Mouse (Mus musculus): ENCODE results near the gene Gsc2. TPM values are rescaled to one million over a fixed set of nuclear protein-coding genes. Genes with fewer than 3 reads are reported as not detected.

Gsc2 gene
- polyA plus RNA-seq, 1 experiment from 2014 or later, result not detected

DNA sequence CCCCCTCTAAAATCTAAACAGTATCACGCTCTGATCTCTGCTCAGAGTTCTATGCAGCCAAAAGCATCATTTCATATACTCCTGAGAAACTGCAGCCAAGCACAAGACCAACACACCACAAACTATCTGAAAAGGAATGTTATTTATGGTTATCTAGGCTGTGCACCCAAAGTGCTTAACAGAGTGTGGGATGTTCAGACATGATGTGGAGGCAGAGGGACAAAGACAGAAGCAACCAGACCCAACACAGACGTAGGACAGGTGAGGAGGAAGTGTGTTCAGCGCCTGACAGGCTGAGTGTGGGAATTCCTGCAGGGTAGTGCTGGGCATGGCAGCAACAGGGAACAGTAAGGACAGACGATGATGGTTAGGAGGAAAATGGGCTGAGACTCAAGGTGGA, 35.3 kb downstream of the Gsc2 start:
- Histone ChIP-seq H3K9ac (ENCODE audit: low read length) (no peak overlapping the region), H3K36me3 (ENCODE audit: control insufficient read depth, insufficient read depth, low read length) (0 out of 2 replicates have a peak, but pooled peaks cover 3% of the 10 kb centered on the region), H3K27me3 (ENCODE audit: control insufficient read depth, insufficient read depth, low read length) (no peaks in the 10 kb centered on the region), H3K27ac (ENCODE audit: low read length) (no peak overlapping the region), H3K4me1 (ENCODE audit: control insufficient read depth, insufficient read depth, low read length) (peaks cover 22% of the 10 kb centered on the region), H3K9me3 (replicated peaks; ENCODE audit: control insufficient read depth, low read length) (no peaks in the 10 kb centered on the region), H3K4me2 (ENCODE audit: low read depth, low read length) (no peak overlapping the region), H3K4me3 (replicated peaks; ENCODE audit: low read length) (no peak overlapping the region)
- no peak for ATAC-seq (ENCODE audit: insufficient read depth, low FRiP score)
- WGBS, result 85% methylated on average over 4 of the region's 4 CpGs

DNA sequence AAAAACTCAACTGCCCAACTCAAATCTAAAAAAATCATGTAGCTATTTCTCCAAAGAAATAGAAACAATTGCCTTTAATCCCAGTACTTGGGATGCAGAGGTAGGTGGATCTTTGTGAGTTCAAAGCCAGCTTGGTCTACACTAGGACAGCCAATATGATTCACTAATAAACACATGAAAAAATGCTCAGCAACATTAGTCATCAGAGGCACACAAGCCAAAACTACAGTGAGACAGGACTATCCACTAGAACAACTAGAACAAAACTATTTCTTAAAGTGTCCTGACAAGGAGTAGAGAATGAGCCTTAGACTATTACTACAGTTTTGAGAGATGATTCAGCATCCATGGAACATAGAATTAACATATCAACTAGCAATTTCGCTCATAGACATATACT, 38.8 kb downstream of the Gsc2 start:
- 0 out of 2 replicates have a peak, but pooled peaks cover 3% of the 10 kb centered on the region for H3K36me3 ChIP-seq (ENCODE audit: control insufficient read depth, insufficient read depth, low read length)
- WGBS, result 87% methylated on average over 1 of the region's 1 CpGs
- no peak for ATAC-seq (ENCODE audit: insufficient read depth, low FRiP score)
- H3K4me2 ChIP-seq (ENCODE audit: low read depth, low read length), result no peak overlapping the region
- no peaks in the 10 kb centered on the region for H3K9me3 ChIP-seq (replicated peaks; ENCODE audit: control insufficient read depth, low read length)
- H3K4me1 ChIP-seq (ENCODE audit: control insufficient read depth, insufficient read depth, low read length), result peaks cover 4% of the 10 kb centered on the region; the same call in 1 of the 2 replicates
- no peak overlapping the region for H3K27ac ChIP-seq (ENCODE audit: low read length)
- H3K9ac ChIP-seq (ENCODE audit: low read length), result no peak overlapping the region
- H3K27me3 ChIP-seq (ENCODE audit: control insufficient read depth, insufficient read depth, low read length), result no peaks in the 10 kb centered on the region
- H3K4me3 ChIP-seq (replicated peaks; ENCODE audit: low read length), result no peak overlapping the region

DNA sequence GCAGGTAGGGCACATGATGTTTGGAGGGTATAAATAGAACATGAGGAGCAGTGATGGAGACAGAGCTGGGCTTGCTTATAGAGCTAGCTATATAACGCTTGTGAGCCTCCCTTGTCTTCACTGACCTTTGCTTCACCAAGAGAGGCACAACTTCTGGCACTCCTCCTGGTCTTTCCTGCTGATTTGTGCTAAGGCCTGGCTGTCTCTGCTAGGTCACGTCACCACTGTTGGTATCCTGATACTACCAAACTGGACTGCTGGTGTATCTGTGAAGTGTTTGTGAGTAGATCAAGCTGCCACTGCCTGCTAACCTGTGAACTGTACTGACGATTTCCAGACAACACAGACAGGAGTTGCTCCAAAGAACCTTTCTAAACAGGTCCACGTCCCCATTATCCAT, 39.7 kb downstream of the Gsc2 start:
- Histone ChIP-seq H3K27me3 (ENCODE audit: control insufficient read depth, insufficient read depth, low read length) (no peaks in the 10 kb centered on the region), H3K4me3 (replicated peaks; ENCODE audit: low read length) (no peak overlapping the region), H3K9me3 (replicated peaks; ENCODE audit: control insufficient read depth, low read length) (no peaks in the 10 kb centered on the region), H3K9ac (ENCODE audit: low read length) (no peak overlapping the region), H3K36me3 (ENCODE audit: control insufficient read depth, insufficient read depth, low read length) (0 out of 2 replicates have a peak, but pooled peaks cover 3% of the 10 kb centered on the region), H3K27ac (ENCODE audit: low read length) (no peak overlapping the region), H3K4me2 (ENCODE audit: low read depth, low read length) (no peak overlapping the region), H3K4me1 (ENCODE audit: control insufficient read depth, insufficient read depth, low read length) (peaks cover 4% of the 10 kb centered on the region; the same call in 1 of the 2 replicates)
- ATAC-seq (ENCODE audit: insufficient read depth, low FRiP score), result no peak
- WGBS, result 71% methylated on average over 4 of the region's 4 CpGs

DNA sequence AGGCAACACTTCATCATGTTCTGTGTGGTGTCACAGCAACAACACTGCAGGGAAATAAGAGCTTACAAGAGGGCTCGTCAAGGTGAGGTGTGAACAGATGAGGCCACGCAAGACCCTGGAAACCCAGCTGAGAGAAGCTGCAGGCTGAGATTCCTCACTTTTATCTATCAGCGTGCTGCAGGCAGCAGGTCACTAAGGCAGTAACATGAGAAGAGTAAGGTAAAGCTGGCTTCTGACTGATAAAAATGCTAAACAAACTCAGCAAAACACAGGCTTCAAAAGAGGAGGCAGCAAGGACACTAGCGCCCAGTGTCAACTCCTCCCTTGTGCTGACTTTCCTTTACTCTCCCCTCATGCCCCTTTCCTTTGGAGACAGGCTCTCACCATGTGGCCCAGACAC, 41.9 kb downstream of the Gsc2 start:
- Histone ChIP-seq H3K27ac (ENCODE audit: low read length) (no peak overlapping the region), H3K27me3 (ENCODE audit: control insufficient read depth, insufficient read depth, low read length) (no peaks in the 10 kb centered on the region), H3K4me1 (ENCODE audit: control insufficient read depth, insufficient read depth, low read length) (peaks cover 4% of the 10 kb centered on the region; the same call in 1 of the 2 replicates), H3K4me2 (ENCODE audit: low read depth, low read length) (no peak overlapping the region), H3K36me3 (ENCODE audit: control insufficient read depth, insufficient read depth, low read length) (no peaks in the 10 kb centered on the region), H3K9me3 (replicated peaks; ENCODE audit: control insufficient read depth, low read length) (no peaks in the 10 kb centered on the region), H3K9ac (ENCODE audit: low read length) (no peak overlapping the region), H3K4me3 (replicated peaks; ENCODE audit: low read length) (no peak overlapping the region)
- ATAC-seq (ENCODE audit: insufficient read depth, low FRiP score), result no peak
- WGBS, result 50% methylated on average over 4 of the region's 4 CpGs

DNA sequence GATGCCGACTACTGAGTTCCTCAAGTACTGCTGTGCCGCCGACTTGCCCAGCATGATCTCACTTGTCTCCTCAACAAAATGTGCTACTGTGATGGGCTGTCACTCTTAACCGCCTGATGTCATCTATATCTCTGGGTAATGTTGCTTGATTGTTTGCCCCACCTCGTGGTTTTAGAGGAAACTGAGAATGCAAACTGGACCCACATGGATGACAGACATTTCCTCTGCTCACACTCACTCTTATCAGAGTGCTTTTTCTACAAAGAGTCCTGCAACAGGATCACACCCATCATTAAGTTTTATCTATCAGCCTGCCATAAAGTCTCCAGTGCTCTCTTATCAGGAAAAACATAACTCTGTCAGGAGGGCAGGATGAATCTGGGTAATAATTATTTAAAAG, 43.6 kb downstream of the Gsc2 start:
- H3K36me3 ChIP-seq (ENCODE audit: control insufficient read depth, insufficient read depth, low read length), result no peaks in the 10 kb centered on the region
- H3K4me2 ChIP-seq (ENCODE audit: low read depth, low read length), result no peak overlapping the region
- H3K9ac ChIP-seq (ENCODE audit: low read length), result no peak overlapping the region
- 80% methylated on average over 5 of the region's 5 CpGs for WGBS
- no peaks in the 10 kb centered on the region for H3K9me3 ChIP-seq (replicated peaks; ENCODE audit: control insufficient read depth, low read length)
- H3K27me3 ChIP-seq (ENCODE audit: control insufficient read depth, insufficient read depth, low read length), result no peaks in the 10 kb centered on the region
- H3K27ac ChIP-seq (ENCODE audit: low read length), result no peak overlapping the region
- ATAC-seq (ENCODE audit: insufficient read depth, low FRiP score), result no peak
- H3K4me3 ChIP-seq (replicated peaks; ENCODE audit: low read length), result no peak overlapping the region
- H3K4me1 ChIP-seq (ENCODE audit: control insufficient read depth, insufficient read depth, low read length), result peaks cover 4% of the 10 kb centered on the region; the same call in 1 of the 2 replicates

DNA sequence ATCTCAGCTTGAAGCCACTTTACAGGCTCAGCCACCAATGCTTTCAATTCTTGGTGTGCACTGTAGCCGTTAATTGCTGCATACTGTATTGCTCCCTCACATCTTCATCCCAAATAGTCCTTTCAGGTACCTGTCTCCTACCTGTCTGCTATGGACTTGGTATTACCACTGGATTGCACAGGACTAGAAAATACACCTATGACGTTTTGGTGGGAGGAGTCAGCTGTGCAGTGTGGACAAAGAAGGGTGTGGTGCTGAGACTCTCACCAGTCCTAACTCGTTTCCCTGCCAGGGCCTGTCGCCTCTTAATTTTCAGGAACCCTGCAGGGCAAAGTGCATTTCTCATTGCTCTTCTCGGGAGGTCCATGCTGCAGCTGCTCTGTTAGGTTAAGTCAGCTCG, 49.1 kb downstream of the Gsc2 start:
- 63% methylated on average over 6 of the region's 6 CpGs for WGBS

DNA sequence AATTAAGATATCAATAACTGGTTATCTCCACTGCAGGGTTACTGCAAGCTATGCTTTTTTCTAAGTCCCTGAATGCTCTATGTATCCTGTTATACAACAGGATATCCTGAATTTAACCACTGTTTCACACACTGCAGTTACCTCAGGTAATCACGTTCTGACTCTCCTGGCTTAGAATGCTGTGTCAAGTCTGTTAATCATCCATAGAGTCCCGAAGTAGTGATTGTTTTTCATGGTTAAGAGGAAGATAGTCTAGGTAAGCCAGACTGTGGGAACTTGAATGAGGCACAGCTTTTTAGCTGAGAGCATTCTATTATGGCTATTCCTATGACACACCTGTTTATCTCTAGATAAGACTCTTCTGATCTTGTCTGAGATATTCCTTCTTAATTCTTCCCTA, 49.6 kb downstream of the Gsc2 start:
- Histone ChIP-seq H3K36me3 (ENCODE audit: control insufficient read depth, insufficient read depth, low read length) (no peaks in the 10 kb centered on the region), H3K4me1 (ENCODE audit: control insufficient read depth, insufficient read depth, low read length) (peaks cover 3% of the 10 kb centered on the region; the same call in 1 of the 2 replicates), H3K27me3 (ENCODE audit: control insufficient read depth, insufficient read depth, low read length) (no peaks in the 10 kb centered on the region), H3K27ac (ENCODE audit: low read length) (no peak overlapping the region), H3K9me3 (replicated peaks; ENCODE audit: control insufficient read depth, low read length) (no peaks in the 10 kb centered on the region), H3K4me2 (ENCODE audit: low read depth, low read length) (no peak overlapping the region), H3K9ac (ENCODE audit: low read length) (no peak overlapping the region), H3K4me3 (replicated peaks; ENCODE audit: low read length) (no peak overlapping the region)
- no peak for ATAC-seq (ENCODE audit: insufficient read depth, low FRiP score)
- WGBS, result 69% methylated on average over 2 of the region's 2 CpGs

More for the DNA sequence above, 49.1 kb downstream of the Gsc2 start:
- Histone ChIP-seq H3K36me3 (ENCODE audit: control insufficient read depth, insufficient read depth, low read length) (no peaks in the 10 kb centered on the region), H3K4me2 (ENCODE audit: low read depth, low read length) (no peak overlapping the region), H3K4me3 (replicated peaks; ENCODE audit: low read length) (no peak overlapping the region), H3K27me3 (ENCODE audit: control insufficient read depth, insufficient read depth, low read length) (no peaks in the 10 kb centered on the region), H3K9ac (ENCODE audit: low read length) (no peak overlapping the region), H3K4me1 (ENCODE audit: control insufficient read depth, insufficient read depth, low read length) (peaks cover 3% of the 10 kb centered on the region; the same call in 1 of the 2 replicates), H3K27ac (ENCODE audit: low read length) (peak overlapping the region; percentile 42; the same call in 1 of the 2 replicates), H3K9me3 (replicated peaks; ENCODE audit: control insufficient read depth, low read length) (no peaks in the 10 kb centered on the region)
- peak; percentile 87 for ATAC-seq (ENCODE audit: insufficient read depth, low FRiP score)

Other genes with a start within 250 kb of the Gsc2 start
- 39.2 and 42.5 TPM in 2 replicates for gene Med15, start 182.2 kb downstream of the Gsc2 start, polyA plus RNA-seq (2015; fragmentation: Nextera tagmentation; extraction: Ambion mirVana)
- gene Klhl22, start 155.4 kb downstream of the Gsc2 start, polyA plus RNA-seq (2015; fragmentation: Nextera tagmentation; extraction: Ambion mirVana), result 56.7 and 57.7 TPM in 2 replicates
- gene Scarf2, start 117.8 kb downstream of the Gsc2 start, polyA plus RNA-seq (2015; fragmentation: Nextera tagmentation; extraction: Ambion mirVana), result 4.8 and 7.3 TPM in 2 replicates
- gene B830017H08Rik, start 81.9 kb downstream of the Gsc2 start, polyA plus RNA-seq (2015; fragmentation: Nextera tagmentation; extraction: Ambion mirVana), result not detected in 2 replicates
- 2.4 and 3.7 TPM in 2 replicates for gene Car15, start 76.7 kb downstream of the Gsc2 start, polyA plus RNA-seq (2015; fragmentation: Nextera tagmentation; extraction: Ambion mirVana)
- 0.32 and 0.46 TPM in 2 replicates for gene Gm20518, start 23.4 kb downstream of the Gsc2 start, polyA plus RNA-seq (2015; fragmentation: Nextera tagmentation; extraction: Ambion mirVana)
- gene Tssk1, start 20.8 kb downstream of the Gsc2 start, polyA plus RNA-seq (2015; fragmentation: Nextera tagmentation; extraction: Ambion mirVana), result 0.04 TPM in 1 of 2 replicates, not detected in the other
- gene Dgcr2, start 16.5 kb downstream of the Gsc2 start, polyA plus RNA-seq (2015; fragmentation: Nextera tagmentation; extraction: Ambion mirVana), result 80.6 and 88.8 TPM in 2 replicates
- not detected in 2 replicates for gene Tssk2, start 16.4 kb downstream of the Gsc2 start, polyA plus RNA-seq (2015; fragmentation: Nextera tagmentation; extraction: Ambion mirVana)
- gene Ess2, start 3.7 kb downstream of the Gsc2 start, polyA plus RNA-seq (2015; fragmentation: Nextera tagmentation; extraction: Ambion mirVana), result 31.3 and 33.7 TPM in 2 replicates
- gene Slc25a1, start 13.2 kb upstream of the Gsc2 start, polyA plus RNA-seq (2015; fragmentation: Nextera tagmentation; extraction: Ambion mirVana), result 117 and 125 TPM in 2 replicates
- gene Vpreb2, start 65.4 kb upstream of the Gsc2 start, polyA plus RNA-seq (2015; fragmentation: Nextera tagmentation; extraction: Ambion mirVana), result not detected in 2 replicates
- gene Dgcr6, start 137.8 kb upstream of the Gsc2 start, polyA plus RNA-seq (2015; fragmentation: Nextera tagmentation; extraction: Ambion mirVana), result 67.7 and 69.2 TPM in 2 replicates
- 15.3 and 17.8 TPM in 2 replicates for gene Prodh, start 175.1 kb upstream of the Gsc2 start, polyA plus RNA-seq (2015; fragmentation: Nextera tagmentation; extraction: Ambion mirVana)
- 0.84 and 1.0 TPM in 2 replicates for gene Rtn4r, start 212.6 kb upstream of the Gsc2 start, polyA plus RNA-seq (2015; fragmentation: Nextera tagmentation; extraction: Ambion mirVana)

Measured in stomach, embryonic 16.5 days (tissue).